Mouse (Mus musculus): ENCODE measurements around the gene Enox1. TPM values are rescaled to one million over a fixed set of nuclear protein-coding genes. Genes with fewer than 3 reads are reported as not detected.

Enox1 gene
- polyA plus RNA-seq, 1 experiment from 2014 or later = 0.09 TPM

DNA sequence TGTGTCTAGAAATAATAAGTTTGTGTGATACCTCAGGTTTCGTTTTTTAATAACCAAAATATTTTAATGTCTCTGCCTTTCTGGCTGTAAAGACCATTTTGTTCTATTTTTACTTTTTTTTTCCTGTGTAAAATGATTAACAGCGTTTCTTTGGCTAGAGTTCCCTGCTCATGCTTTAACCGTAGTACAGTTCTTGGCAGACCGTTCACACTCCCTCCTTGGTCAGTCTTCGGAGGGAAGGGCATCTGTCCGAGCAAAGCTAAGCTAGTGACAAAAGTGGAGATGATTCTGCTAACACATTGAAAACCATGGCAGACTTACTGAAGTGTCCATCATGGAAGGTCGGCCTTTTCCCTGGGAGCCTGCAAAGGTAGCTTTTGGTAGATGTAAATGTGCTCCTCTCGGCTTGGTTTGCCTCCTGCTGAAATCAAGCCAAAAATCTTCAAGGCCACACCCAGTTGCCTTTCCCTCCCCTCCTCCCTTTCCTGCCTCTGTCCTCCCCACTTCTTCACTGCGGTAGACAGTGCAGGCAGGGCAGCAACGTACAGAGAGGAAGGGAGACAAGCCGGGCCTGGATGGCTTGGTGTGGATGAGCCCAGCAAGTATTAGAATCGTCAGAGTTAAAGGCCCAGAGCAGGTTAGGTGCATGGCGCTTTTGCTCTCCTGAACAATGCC is 461.7 kb downstream of the Enox1 start:
- WGBS (ENCODE audit: insufficient replicate concordance) = 68% methylated on average over 13 of the region's 13 CpGs
- TF ChIP-seq CTCF (IDR thresholded peaks at IDR 0.05; ENCODE audit: low read depth) (no peak), EP300 (IDR thresholded peaks at IDR 0.05; ENCODE audit: low read depth) (no peak)
- Histone ChIP-seq H3K4me2 (ENCODE audit: low read depth, low read length) (no peak overlapping the region), H3K4me3 (ENCODE audit: low read depth, low read length) (no peak overlapping the region), H3K9me3 (ENCODE audit: low read length) (no peaks in the 10 kb centered on the region), H3K4me1 (ENCODE audit: insufficient read depth) (no peaks in the 10 kb centered on the region), H3K27me3 (ENCODE audit: insufficient read depth, low read length) (no peaks in the 10 kb centered on the region), H3K27ac (ENCODE audit: low read depth) (no peak overlapping the region), H3K36me3 (replicated peaks; ENCODE audit: insufficient read depth, low read length) (no peaks in the 10 kb centered on the region), H3K9ac (replicated peaks) (no peak overlapping the region)
- no peak for ATAC-seq
- DNase-seq = no peak

DNA sequence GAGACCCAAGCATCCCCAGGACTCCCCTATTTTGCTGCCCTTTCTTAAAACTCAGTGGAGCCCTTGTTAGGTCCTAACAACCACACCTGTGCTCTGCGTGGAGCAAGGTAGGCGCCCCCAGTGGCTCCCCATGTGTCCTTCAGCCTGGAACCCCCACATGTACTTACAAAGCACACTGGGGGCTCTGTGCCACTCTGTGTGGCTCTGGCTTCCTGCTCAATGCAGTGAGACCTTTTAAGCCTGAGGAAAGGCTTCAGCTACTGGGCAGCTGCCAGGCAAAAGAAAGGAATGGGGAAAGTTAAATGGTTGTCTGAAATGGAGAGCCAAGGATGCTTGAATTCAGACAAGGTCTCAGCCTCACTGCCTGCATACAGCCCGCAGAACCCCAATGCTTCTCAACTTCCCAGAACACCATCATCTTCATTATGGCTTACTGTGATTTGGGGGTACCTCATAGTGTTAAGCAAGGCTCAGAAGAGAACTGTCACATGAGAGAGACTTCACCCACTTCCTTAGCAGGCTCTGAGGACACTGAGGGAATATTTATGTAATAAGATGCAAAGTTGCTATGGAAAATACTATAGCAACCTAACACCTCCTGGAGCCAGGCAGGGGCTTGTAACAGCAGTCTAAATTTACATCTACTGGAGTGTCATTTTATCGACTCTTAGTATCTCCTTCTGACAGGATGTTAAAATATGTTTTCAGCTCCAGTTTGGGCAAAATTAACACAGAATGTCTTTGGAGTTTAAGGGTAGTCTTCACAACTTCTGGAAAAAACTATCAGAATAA is 465.1 kb downstream of the Enox1 start:
- no peak for ATAC-seq
- 69% methylated on average over 4 of the region's 4 CpGs for WGBS (ENCODE audit: insufficient replicate concordance)

DNA sequence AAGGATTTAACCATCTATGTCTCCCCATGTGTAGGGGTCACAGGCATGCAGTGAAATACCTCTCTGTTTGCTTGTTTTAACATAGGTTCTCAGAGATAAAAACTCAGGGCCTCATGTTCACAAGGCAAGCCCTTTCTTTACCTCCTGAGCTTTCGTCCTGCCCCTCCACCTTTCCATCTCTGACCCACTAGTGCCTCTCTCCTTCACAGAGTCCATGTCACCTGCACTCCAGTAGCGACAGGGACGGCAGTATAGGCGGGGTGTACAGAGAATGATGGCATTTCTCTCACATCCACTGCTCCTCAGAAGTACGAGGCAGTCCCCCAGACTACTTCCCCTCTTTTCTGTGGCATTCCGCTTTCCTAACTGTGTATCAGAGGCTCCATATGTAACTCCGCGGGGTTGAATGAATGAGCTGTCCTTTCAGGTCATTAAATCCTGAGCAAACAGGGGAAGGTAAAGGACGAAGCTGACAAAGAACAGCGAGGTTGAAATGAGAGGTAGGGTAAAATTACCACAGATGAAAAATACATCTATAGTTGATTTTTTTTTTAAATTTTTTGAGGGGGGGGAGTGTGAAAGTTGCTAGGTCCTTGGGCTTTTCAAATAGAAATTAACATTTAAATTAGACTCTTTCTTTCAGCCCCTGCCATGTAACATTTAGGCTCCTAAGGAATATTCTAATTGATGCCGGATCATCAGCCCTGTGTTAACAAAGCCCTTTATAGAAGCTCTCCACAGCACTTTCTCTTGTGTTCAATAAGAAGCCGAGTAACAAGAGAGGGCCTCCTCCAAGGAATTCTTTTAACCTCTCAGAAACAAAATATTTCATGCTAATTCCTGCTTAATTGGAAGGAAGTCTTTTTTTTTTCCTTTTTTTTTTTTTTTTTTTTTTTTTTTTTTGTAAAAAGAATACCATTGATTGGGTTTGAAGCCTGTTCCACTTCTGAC is 470.3 kb downstream of the Enox1 start:
- no peak overlapping the region for H3K9ac ChIP-seq (replicated peaks)
- H3K4me3 ChIP-seq (ENCODE audit: low read depth, low read length) = no peak overlapping the region
- no peaks in the 10 kb centered on the region for H3K4me1 ChIP-seq (ENCODE audit: insufficient read depth)
- H3K36me3 ChIP-seq (replicated peaks; ENCODE audit: insufficient read depth, low read length) = no peaks in the 10 kb centered on the region
- no peak overlapping the region for H3K27ac ChIP-seq (ENCODE audit: low read depth)
- DNase-seq (no peak), ATAC-seq (no peak)
- H3K27me3 ChIP-seq (ENCODE audit: insufficient read depth, low read length) = no peaks in the 10 kb centered on the region
- 78% methylated on average over 12 of the region's 12 CpGs for WGBS (ENCODE audit: insufficient replicate concordance)
- H3K4me2 ChIP-seq (ENCODE audit: low read depth, low read length) = no peak overlapping the region
- H3K9me3 ChIP-seq (ENCODE audit: low read length) = no peaks in the 10 kb centered on the region
- TF ChIP-seq CTCF (IDR thresholded peaks at IDR 0.05; ENCODE audit: low read depth) = no peak
- no peak for TF ChIP-seq EP300 (IDR thresholded peaks at IDR 0.05; ENCODE audit: low read depth)

More for the DNA sequence above, 465.1 kb downstream of the Enox1 start:
- H3K4me2 ChIP-seq (ENCODE audit: low read depth, low read length) = no peak overlapping the region
- H3K9ac ChIP-seq (replicated peaks) = no peak overlapping the region
- no peaks in the 10 kb centered on the region for H3K27me3 ChIP-seq (ENCODE audit: insufficient read depth, low read length)
- no peak overlapping the region for H3K27ac ChIP-seq (ENCODE audit: low read depth)
- H3K4me1 ChIP-seq (ENCODE audit: insufficient read depth) = no peaks in the 10 kb centered on the region
- no peak overlapping the region for H3K4me3 ChIP-seq (ENCODE audit: low read depth, low read length)
- H3K36me3 ChIP-seq (replicated peaks; ENCODE audit: insufficient read depth, low read length) = no peaks in the 10 kb centered on the region
- no peak for TF ChIP-seq EP300 (IDR thresholded peaks at IDR 0.05; ENCODE audit: low read depth)
- TF ChIP-seq CTCF (IDR thresholded peaks at IDR 0.05; ENCODE audit: low read depth) = no peak
- DNase-seq = no peak
- no peaks in the 10 kb centered on the region for H3K9me3 ChIP-seq (ENCODE audit: low read length)

DNA sequence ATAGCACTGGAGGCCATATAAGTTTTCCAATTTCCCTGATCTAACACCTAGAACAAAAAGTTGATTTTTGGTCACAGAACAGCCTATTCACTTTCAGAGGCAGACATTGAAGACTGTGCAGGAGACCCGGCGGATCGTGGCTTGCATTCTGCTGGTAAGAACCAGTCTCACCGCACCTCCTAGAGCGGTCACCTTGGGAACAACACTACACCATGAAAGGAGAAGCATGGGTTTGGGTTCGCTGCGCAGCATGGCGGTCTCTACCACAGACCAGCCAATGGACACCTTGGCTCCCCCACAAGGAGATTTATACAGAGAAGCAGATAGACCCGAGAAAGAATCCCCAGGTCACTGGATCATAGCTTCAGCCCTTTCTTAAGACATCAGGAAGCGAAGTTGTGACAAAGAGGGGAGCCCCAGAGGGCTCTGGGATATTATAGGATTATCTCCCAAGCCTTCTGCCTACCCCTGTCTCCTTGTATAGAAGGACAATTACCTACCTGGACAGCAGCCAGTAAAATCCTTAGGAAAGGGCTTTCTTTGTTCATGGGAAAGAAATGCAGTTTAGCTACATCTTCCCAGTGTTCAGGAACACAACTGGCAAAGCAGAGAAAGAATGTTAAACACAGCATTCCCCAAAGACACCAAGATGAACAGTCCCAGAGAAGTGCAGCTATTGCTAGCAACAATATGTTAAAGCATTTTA is 476.1 kb downstream of the Enox1 start:
- Histone ChIP-seq H3K36me3 (replicated peaks; ENCODE audit: insufficient read depth, low read length) (no peaks in the 10 kb centered on the region), H3K27me3 (ENCODE audit: insufficient read depth, low read length) (no peaks in the 10 kb centered on the region), H3K4me1 (ENCODE audit: insufficient read depth) (no peaks in the 10 kb centered on the region), H3K9ac (replicated peaks) (no peak overlapping the region), H3K27ac (ENCODE audit: low read depth) (no peak overlapping the region), H3K9me3 (ENCODE audit: low read length) (no peaks in the 10 kb centered on the region), H3K4me3 (ENCODE audit: low read depth, low read length) (no peak overlapping the region), H3K4me2 (ENCODE audit: low read depth, low read length) (no peak overlapping the region)
- ATAC-seq = no peak
- no peak for DNase-seq
- no peak for TF ChIP-seq CTCF (IDR thresholded peaks at IDR 0.05; ENCODE audit: low read depth)
- TF ChIP-seq EP300 (IDR thresholded peaks at IDR 0.05; ENCODE audit: low read depth) = no peak
- WGBS (ENCODE audit: insufficient replicate concordance) = 82% methylated on average over 10 of the region's 10 CpGs

DNA sequence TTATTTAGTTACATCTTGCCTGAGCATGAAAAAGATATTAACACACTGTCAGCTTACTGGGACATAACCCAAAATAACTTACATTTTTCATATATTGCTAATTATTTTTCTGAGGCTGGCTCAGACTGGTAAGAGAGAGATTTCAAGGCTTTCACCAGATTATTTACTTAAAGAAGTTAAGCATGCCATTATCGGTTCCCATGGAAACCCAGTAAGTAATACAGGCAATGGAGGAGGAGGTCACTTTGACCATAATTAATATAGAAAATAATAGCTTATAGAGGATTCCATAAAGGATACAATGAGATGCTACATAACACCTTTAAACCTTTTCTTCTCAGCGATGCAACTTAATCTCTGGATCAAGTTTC is 476.6 kb downstream of the Enox1 start:
- H3K27me3 ChIP-seq (ENCODE audit: insufficient read depth, low read length) = no peaks in the 10 kb centered on the region
- TF ChIP-seq CTCF (IDR thresholded peaks at IDR 0.05; ENCODE audit: low read depth) = no peak
- TF ChIP-seq EP300 (IDR thresholded peaks at IDR 0.05; ENCODE audit: low read depth) = no peak
- no peak for ATAC-seq
- no peaks in the 10 kb centered on the region for H3K4me1 ChIP-seq (ENCODE audit: insufficient read depth)
- no peaks in the 10 kb centered on the region for H3K9me3 ChIP-seq (ENCODE audit: low read length)
- no peaks in the 10 kb centered on the region for H3K36me3 ChIP-seq (replicated peaks; ENCODE audit: insufficient read depth, low read length)
- no peak overlapping the region for H3K4me2 ChIP-seq (ENCODE audit: low read depth, low read length)
- DNase-seq = no peak
- no peak overlapping the region for H3K27ac ChIP-seq (ENCODE audit: low read depth)
- H3K9ac ChIP-seq (replicated peaks) = no peak overlapping the region
- WGBS (ENCODE audit: insufficient replicate concordance) = 67% methylated on average over 2 of the region's 2 CpGs
- no peak overlapping the region for H3K4me3 ChIP-seq (ENCODE audit: low read depth, low read length)
